Mouse (Mus musculus) adrenal gland, postnatal 4 days (tissue): ENCODE data around the gene Cpt1c. TPM values are rescaled to one million over a fixed set of nuclear protein-coding genes. Genes with fewer than 3 reads are reported as not detected.

Experiments used
- DNase-seq, 2 experiments: peaks; one replicate each; pipeline ENCODE4 v3.0.0; 2021 to 2022; ENCODE audit warnings: low spot score in 2 of 2, mixed read lengths in 2 of 2
- microRNA-seq: library from miRNA; unstranded; fragments of <30 nt; microRNA quantifications from one replicate; pipeline ENCODE4 v1.2.0, GENCODE M21; 2021
- total RNA-seq, 2 experiments: library from RNA; stranded (reverse); gene quantifications; 2 replicates each; pipeline ENCODE4 v1.2.3; 2021

Gene Cpt1c
- total RNA-seq, 2 experiments from 2014 or later = 28.0 to 31.1 TPM

GRCm38 (mm10) chr7:44922530-44922929 is 52.1 kb downstream of the Cpt1c start:
- no peak for DNase-seq

DNA sequence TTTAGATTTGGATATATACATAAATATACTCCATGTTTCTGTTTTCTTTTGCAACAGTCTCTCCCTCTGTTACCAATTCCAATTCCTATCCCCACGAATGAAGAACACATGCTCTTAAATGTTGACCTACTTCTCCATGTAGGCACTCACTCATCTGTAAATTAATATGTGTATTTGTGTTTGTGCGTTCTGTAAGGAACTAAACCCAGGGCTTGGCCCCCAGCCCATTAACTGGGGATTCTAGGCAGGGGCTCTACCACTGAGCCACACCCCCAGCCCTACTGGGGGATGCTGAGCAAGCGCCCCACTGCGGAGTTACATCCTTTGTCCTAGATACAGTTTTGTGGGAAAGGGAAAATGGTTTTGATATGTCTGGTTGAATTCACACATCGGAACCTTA is 55.5 kb downstream of the Cpt1c start:
- no peak for DNase-seq

GRCm38 (mm10) chr7:44918219-44918618 is 56.4 kb downstream of the Cpt1c start:
- no peak for DNase-seq

DNA sequence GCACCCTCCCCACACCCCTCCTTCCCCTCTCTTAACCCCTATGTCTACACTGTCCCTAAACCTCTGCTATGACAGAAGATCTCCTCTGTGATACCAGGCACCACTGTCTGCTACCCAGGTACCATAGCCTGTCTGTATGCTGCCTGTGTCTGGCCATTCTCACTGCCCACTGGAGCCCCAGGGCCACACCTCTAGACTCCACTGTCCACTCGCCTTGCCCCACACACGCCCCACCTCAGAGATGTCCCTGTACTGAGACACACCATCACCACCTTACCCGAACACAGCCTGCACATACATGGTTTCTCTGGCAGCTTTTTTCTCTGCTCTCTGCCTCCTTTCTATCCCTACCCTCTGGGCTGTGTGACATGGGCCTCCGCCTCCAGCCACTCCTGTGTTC is 57.8 kb downstream of the Cpt1c start:
- peak in 1 of 2 experiments; percentile 2 for DNase-seq

- peak in 1 of 2 experiments; percentile 1 for DNase-seq
Observed at GRCm38 (mm10) chr7:44916191-44916590, 58.5 kb downstream of the Cpt1c start.

DNA sequence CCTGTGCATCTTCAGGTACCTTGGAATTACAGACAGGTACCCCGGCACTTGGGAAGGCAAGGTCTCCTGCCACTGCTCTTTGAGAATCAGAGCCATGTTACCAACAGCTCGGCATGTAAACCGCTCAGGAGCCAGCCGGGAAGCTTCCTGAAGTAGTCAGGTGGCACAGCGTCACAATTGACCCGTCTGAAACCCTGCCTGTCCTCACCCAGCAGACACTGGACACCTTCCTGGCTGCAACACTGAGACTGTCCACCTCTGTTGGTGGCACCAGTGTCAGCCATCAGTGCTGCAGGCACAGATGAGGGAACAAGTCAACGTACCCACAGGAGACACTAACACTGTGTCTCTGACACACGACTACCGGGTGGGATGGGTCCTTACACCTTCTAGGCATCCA is 59.3 kb downstream of the Cpt1c start:
- peak in 1 of 2 experiments; percentile 1 for DNase-seq

DNA sequence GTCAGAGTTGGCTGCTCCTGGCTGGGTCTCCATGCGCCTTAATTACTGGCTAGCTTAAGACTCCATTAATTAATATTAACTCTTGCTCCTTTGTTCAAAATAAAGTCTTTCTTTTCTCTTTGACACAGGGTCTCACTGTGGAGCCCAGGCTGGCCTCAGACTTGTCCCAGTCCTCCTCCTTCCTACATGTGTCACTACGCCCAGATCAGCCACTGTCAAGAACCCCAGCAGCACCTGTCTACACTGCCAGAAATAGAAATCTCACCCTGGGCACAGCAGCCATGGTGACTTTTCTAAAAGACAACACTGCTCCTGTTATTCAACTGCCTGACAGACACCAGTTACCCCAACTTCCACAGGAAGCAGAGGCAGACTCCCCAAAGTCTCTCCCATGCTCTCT is 60.3 kb downstream of the Cpt1c start:
- DNase-seq = no peak

Small RNAs within 50 kb of the gene (microRNA-seq; reads per million reads assigned to microRNA genes)
- 1.6 reads per million for gene Mir7054

Other genes starting within 250 kb of the Cpt1c start
- gene Vrk3, start 226.4 kb downstream of the Cpt1c start, total RNA-seq = 10 to 100 TPM; 42.8 to 43.4 TPM
- 1 to 10 TPM; 1.1 to 1.3 TPM for gene Zfp473, start 223.8 kb downstream of the Cpt1c start, total RNA-seq
- gene Nup62, start 158.8 kb downstream of the Cpt1c start, total RNA-seq = 10 to 100 TPM; 60.1 to 65.5 TPM
- 1 to 10 TPM; 1.1 to 1.8 TPM for gene Il4i1, start 158.5 kb downstream of the Cpt1c start, total RNA-seq
- 100 to 1,000 TPM in 1 of 2 experiments, 10 to 100 TPM in 1; 59.8 to 104 TPM for gene Atf5, start 158.2 kb downstream of the Cpt1c start, total RNA-seq
- gene Akt1s1, start 125.9 kb downstream of the Cpt1c start, total RNA-seq = 100 to 1,000 TPM; 119 to 134 TPM
- gene Tbc1d17, start 125.8 kb downstream of the Cpt1c start, total RNA-seq = 10 to 100 TPM; 87.9 to 92.0 TPM
- gene Pnkp, start 117.7 kb downstream of the Cpt1c start, total RNA-seq = 10 to 100 TPM; 50.8 to 54.6 TPM
- gene Ptov1, start 105.1 kb downstream of the Cpt1c start, total RNA-seq = 100 to 1,000 TPM; 385 to 394 TPM
- 100 to 1,000 TPM; 117 to 121 TPM for gene Med25, start 82.1 kb downstream of the Cpt1c start, total RNA-seq
- 10 to 100 TPM; 24.6 to 26.7 TPM for gene Fuz, start 78.8 kb downstream of the Cpt1c start, total RNA-seq
- 100 to 1,000 TPM in 1 of 2 experiments, 10 to 100 TPM in 1; 99.9 to 107 TPM for gene Ap2a1, start 45.4 kb downstream of the Cpt1c start, total RNA-seq
- gene Tsks, start 31.6 kb downstream of the Cpt1c start, total RNA-seq = under 1 TPM in 1 of 2 experiments, not detected in 1; 0.39 TPM
- gene Prmt1, start 11.7 kb upstream of the Cpt1c start, total RNA-seq = 100 to 1,000 TPM; 380 to 390 TPM
- 100 to 1,000 TPM; 106 to 111 TPM for gene Irf3, start 22.8 kb upstream of the Cpt1c start, total RNA-seq
- gene Bcl2l12, start 23.9 kb upstream of the Cpt1c start, total RNA-seq = 10 to 100 TPM; 23.8 to 28.5 TPM
- 100 to 1,000 TPM; 114 TPM for gene Scaf1, start 41.5 kb upstream of the Cpt1c start, total RNA-seq
- gene Rras, start 43.1 kb upstream of the Cpt1c start, total RNA-seq = 10 to 100 TPM; 58.9 to 59.7 TPM
- 10 to 100 TPM; 76.4 to 85.1 TPM for gene Prr12, start 78.0 kb upstream of the Cpt1c start, total RNA-seq
- 10 to 100 TPM; 61.1 to 71.2 TPM for gene Nosip, start 87.6 kb upstream of the Cpt1c start, total RNA-seq
- 10 to 100 TPM; 17.9 to 18.6 TPM for gene Prrg2, start 87.8 kb upstream of the Cpt1c start, total RNA-seq
- gene Rcn3, start 117.4 kb upstream of the Cpt1c start, total RNA-seq = 10 to 100 TPM; 77.0 to 81.8 TPM
- gene Fcgrt, start 129.0 kb upstream of the Cpt1c start, total RNA-seq = 100 to 1,000 TPM in 1 of 2 experiments, 10 to 100 TPM in 1; 98.0 to 104 TPM
- 1,000 to 10,000 TPM; 1,454 to 1,477 TPM for gene Rps11, start 149.6 kb upstream of the Cpt1c start, total RNA-seq
- gene Rpl13a, start 153.9 kb upstream of the Cpt1c start, total RNA-seq = 1,000 to 10,000 TPM; 2,237 to 2,371 TPM
- not detected for gene Gm45713, start 161.4 kb upstream of the Cpt1c start, total RNA-seq
- gene Flt3l, start 161.6 kb upstream of the Cpt1c start, total RNA-seq = 10 to 100 TPM; 18.8 to 23.1 TPM
- gene Pih1d1, start 179.5 kb upstream of the Cpt1c start, total RNA-seq = 10 to 100 TPM; 60.7 to 65.2 TPM
- gene Aldh16a1, start 179.7 kb upstream of the Cpt1c start, total RNA-seq = 10 to 100 TPM; 76.4 to 90.1 TPM
- gene Slc17a7, start 189.1 kb upstream of the Cpt1c start, total RNA-seq = 1 to 10 TPM in 1 of 2 experiments, under 1 TPM in 1; 0.31 to 1.9 TPM
- gene Gfy, start 204.7 kb upstream of the Cpt1c start, total RNA-seq = not detected
- gene Pth2, start 206.1 kb upstream of the Cpt1c start, total RNA-seq = not detected
- under 1 TPM; 0.31 to 0.84 TPM for gene Ccdc155, start 230.0 kb upstream of the Cpt1c start, total RNA-seq
- under 1 TPM in 1 of 2 experiments, not detected in 1; 0.78 TPM for gene Dkkl1, start 237.3 kb upstream of the Cpt1c start, total RNA-seq
- 10 to 100 TPM; 45.1 to 67.8 TPM for gene Tead2, start 240.9 kb upstream of the Cpt1c start, total RNA-seq